Mouse (Mus musculus) ES-Bruce4 (cell line): ENCODE results near the gene Gab1. TPM values are rescaled to one million over a fixed set of nuclear protein-coding genes. Genes with fewer than 3 reads are reported as not detected.

ENCODE experiments used
- H3K27ac ChIP-seq: 2 replicates; pipeline ENCODE4 v1.5.1; 2012; ENCODE audit warnings: low read length, inconsistent platforms; ENCODE audit not compliant: insufficient read depth
- H3K27me3 ChIP-seq: 2 replicates; pipeline ENCODE4 v1.6.1; 2012; ENCODE audit warnings: mild to moderate bottlenecking, low read length, inconsistent platforms; ENCODE audit not compliant: control insufficient read depth, poor library complexity, insufficient read depth, severe bottlenecking
- H3K36me3 ChIP-seq: 2 replicates; pipeline ENCODE4 v1.6.1; 2012; ENCODE audit warnings: inconsistent platforms, mild to moderate bottlenecking, low read length, moderate library complexity; ENCODE audit not compliant: control insufficient read depth, poor library complexity, insufficient read depth, severe bottlenecking
- H3K4me1 ChIP-seq: one replicate; pipeline ENCODE4 v1.8.1; 2011; ENCODE audit warnings: low read length; ENCODE audit not compliant: control insufficient read depth, insufficient read depth
- H3K4me3 ChIP-seq: 2 replicates; pipeline ENCODE4 v1.5.1; 2011; ENCODE audit warnings: low read depth, mild to moderate bottlenecking, low read length
- H3K9ac ChIP-seq: 2 replicates; pipeline ENCODE4 v1.6.1; 2012; ENCODE audit warnings: low read depth, mild to moderate bottlenecking, inconsistent platforms; ENCODE audit not compliant: poor library complexity, severe bottlenecking
- H3K9me3 ChIP-seq: replicated peaks from 2 replicates; pipeline ENCODE4 v1.6.1; 2012; ENCODE audit warnings: mild to moderate bottlenecking, low read length, inconsistent platforms; ENCODE audit not compliant: control insufficient read depth, poor library complexity, insufficient read depth, severe bottlenecking
- CTCF ChIP-seq: IDR thresholded peaks from one replicate; pipeline ENCODE4 v1.8.1; 2011; ENCODE audit warnings: low read depth, low read length
- EP300 ChIP-seq: IDR thresholded peaks from 2 replicates; pipeline ENCODE4 v1.6.1; 2011; ENCODE audit warnings: low read depth, low read length; ENCODE audit not compliant: insufficient read depth
- POLR2A ChIP-seq: IDR thresholded peaks from one replicate; pipeline ENCODE4 v1.8.1; 2011; ENCODE audit warnings: low read length; ENCODE audit not compliant: insufficient read depth
- polyA plus RNA-seq: library from polyadenylated mRNA; stranded (reverse); fragments of >200 nt; gene quantifications from 2 replicates; pipeline ENCODE4 v1.2.4, GENCODE M21; 2011; ENCODE audit warnings: low read depth; ENCODE audit not compliant: missing spikeins, insufficient read depth, insufficient read length

Gab1 gene
- 144 and 158 TPM in 2 replicates for polyA plus RNA-seq

- Histone ChIP-seq H3K36me3 (no peaks in the 10 kb centered on the region), H3K27me3 (0 out of 2 replicates have a peak, but pooled peaks cover 5% of the 10 kb centered on the region), H3K4me1 (no peaks in the 10 kb centered on the region), H3K9me3 (no peaks in the 10 kb centered on the region), H3K9ac (peak within 1 kb of the TSS; percentile 81), H3K27ac (peak within 1 kb of the TSS; percentile 15), H3K4me3 (peak within 1 kb of the TSS; percentile 80)
- TF ChIP-seq POLR2A (no peak), EP300 (no peak), CTCF (peak; percentile 23)
Measured at GRCm38 (mm10) chr8:80880196-80881106, at the start of gene Gab1. Gene Gab1, minus strand, starts transcription at chr8:80880519.

GRCm38 (mm10) chr8:80928770-80929169 is 48.5 kb upstream of the Gab1 start:
- Histone ChIP-seq H3K9me3 (no peaks in the 10 kb centered on the region), H3K4me3 (no peak overlapping the region), H3K9ac (no peak overlapping the region), H3K4me1 (peaks cover 3% of the 10 kb centered on the region), H3K36me3 (no peaks in the 10 kb centered on the region), H3K27ac (no peak overlapping the region), H3K27me3 (no peaks in the 10 kb centered on the region; the same call in 1 of the 2 replicates)
- TF ChIP-seq EP300 (no peak), POLR2A (no peak), CTCF (no peak)

- Histone ChIP-seq H3K27me3 (no peaks in the 10 kb centered on the region; the same call in 1 of the 2 replicates), H3K27ac (no peak overlapping the region), H3K36me3 (no peaks in the 10 kb centered on the region), H3K4me3 (no peak overlapping the region), H3K4me1 (peaks cover 3% of the 10 kb centered on the region), H3K9ac (no peak overlapping the region), H3K9me3 (no peaks in the 10 kb centered on the region)
- no peak for TF ChIP-seq CTCF
- TF ChIP-seq EP300, result no peak
- no peak for TF ChIP-seq POLR2A
Measured at GRCm38 (mm10) chr8:80923794-80924316, 43.5 kb upstream of the Gab1 start.

GRCm38 (mm10) chr8:80922642-80923041 is 42.3 kb upstream of the Gab1 start:
- no peaks in the 10 kb centered on the region for H3K36me3 ChIP-seq
- TF ChIP-seq POLR2A, result no peak
- no peak for TF ChIP-seq CTCF
- TF ChIP-seq EP300, result no peak
- no peak overlapping the region for H3K9ac ChIP-seq
- no peaks in the 10 kb centered on the region; the same call in 1 of the 2 replicates for H3K27me3 ChIP-seq
- no peak overlapping the region for H3K27ac ChIP-seq
- no peak overlapping the region for H3K4me3 ChIP-seq
- no peaks in the 10 kb centered on the region for H3K9me3 ChIP-seq
- peaks cover 3% of the 10 kb centered on the region for H3K4me1 ChIP-seq

GRCm38 (mm10) chr8:80919130-80919529 is 38.8 kb upstream of the Gab1 start:
- Histone ChIP-seq H3K36me3 (no peaks in the 10 kb centered on the region), H3K27me3 (no peaks in the 10 kb centered on the region), H3K4me3 (no peak overlapping the region), H3K9ac (no peak overlapping the region), H3K27ac (no peak overlapping the region), H3K9me3 (no peaks in the 10 kb centered on the region), H3K4me1 (peaks cover 2% of the 10 kb centered on the region)
- TF ChIP-seq POLR2A (no peak), EP300 (no peak), CTCF (no peak)
